ENCODE assay signal across 8 mouse cellular contexts in the genomic region with DNA sequence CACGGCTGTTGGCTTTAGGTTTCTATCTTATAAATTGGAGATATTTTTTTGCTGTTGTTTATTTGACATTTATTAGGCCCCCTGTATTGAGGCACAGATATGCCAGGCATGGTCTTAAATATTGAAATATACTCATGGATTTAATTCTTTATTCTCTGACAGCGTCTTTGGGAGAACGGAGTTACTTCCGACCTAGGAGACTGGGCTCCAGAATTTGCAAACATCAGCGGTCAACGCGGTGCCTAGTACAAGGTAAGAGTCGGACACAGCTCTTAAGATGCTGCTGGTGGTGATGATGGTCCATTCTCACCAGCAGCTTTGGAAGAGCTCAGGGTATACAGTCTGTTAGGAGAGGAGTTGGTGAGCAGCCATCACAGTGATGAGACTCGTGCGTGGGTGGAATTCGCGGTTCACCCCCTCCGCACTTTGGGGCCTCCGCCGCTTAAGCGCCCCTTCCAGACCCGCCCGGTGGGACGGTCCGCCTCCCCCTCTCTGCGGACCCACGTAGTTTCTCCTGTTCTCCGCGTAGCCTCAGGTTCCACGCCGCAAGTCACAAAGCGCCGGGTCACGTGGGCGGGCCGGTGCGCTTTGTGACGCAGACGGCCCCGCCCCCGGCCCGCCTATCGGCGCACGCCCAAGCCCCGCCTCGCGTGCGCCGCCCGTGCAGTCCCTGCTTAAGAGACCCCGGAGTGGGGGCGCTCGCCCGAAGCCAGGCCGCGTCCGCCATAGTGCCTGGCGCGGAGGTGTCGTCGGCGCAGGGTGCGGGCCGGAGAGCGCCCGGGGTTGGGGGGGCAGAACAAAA. TPM values are rescaled to one million over a fixed set of nuclear protein-coding genes. Genes with fewer than 3 reads are reported as not detected.
DNase-seq lines count a peak whose midpoint lies in the region; TF ChIP-seq lines count a peak whose summit lies in the region.

No protein-coding gene starts in this region.

- H3K9me3 ChIP-seq in megakaryocyte, embryonic 14.5 days: no peaks in the 10 kb centered on the region

- H3K4me3 ChIP-seq in gastrocnemius, adult 2 months: peak overlapping the region; percentile 86
- H3K4me3 ChIP-seq in megakaryocyte, embryonic 14.5 days (replicated peaks): peak overlapping the region; percentile 98

- peaks cover 27% of the 10 kb centered on the region for H3K4me1 ChIP-seq in megakaryocyte, embryonic 14.5 days

- TF ChIP-seq CTCF in gastrocnemius, adult 2 months (IDR thresholded peaks at IDR 0.05): no peak

- no peaks in the 10 kb centered on the region for H3K27me3 ChIP-seq in megakaryocyte, embryonic 14.5 days (replicated peaks)

- peak; percentile 87 for DNase-seq in WW6 (ENCODE audit: low read depth, low spot score)
- peak; percentile 90 to 97 for DNase-seq in cerebellum, postnatal 4 days (ENCODE audit: low spot score in 2 of 2)
- peak; percentile 95 for DNase-seq in gastrocnemius, adult 2 months
- peak; percentile 73 for DNase-seq in hindlimb bud, embryonic 11.5 days (ENCODE audit: extremely low spot score, low read depth, low spot score)
- peak; percentile 80 to 95 for DNase-seq in left cerebral cortex, adult 8-10 months (ENCODE audit: low spot score in 2 of 2)
- peak; percentile 97 for DNase-seq in right cerebral cortex, postnatal 10 days (ENCODE audit: low spot score in 2 of 2)
- DNase-seq in urinary bladder, postnatal 25 days (ENCODE audit: low spot score): peak; percentile 94

- H3K27ac ChIP-seq in gastrocnemius, adult 2 months: peak overlapping the region; percentile 100

- intact Hi-C loops in gastrocnemius, adult 2 months (cut with DNase I): no loop called here

- H3K36me3 ChIP-seq in megakaryocyte, embryonic 14.5 days (replicated peaks; ENCODE audit: low read length): peaks cover 19% of the 10 kb centered on the region

RNA-seq across cellular contexts. Expression of gene Rbbp6, which starts 3.9 kb away (rescaled TPM):
- 10 to 100 TPM; 25.7 to 30.5 TPM for total RNA-seq in gastrocnemius, adult 2 months (2021)
- 10 to 100 TPM; 60.1 to 72.3 (median 69.7) TPM for total RNA-seq in left cerebral cortex, adult 8-10 months (2022)
- polyA plus RNA-seq in megakaryocyte, embryonic 14.5 days (2012; ENCODE audit: insufficient read depth, low replicate concordance): 9.4 and 48.6 TPM in 2 replicates

Comparison
In these comparisons a context has a peak if more than half of its experiments do, and no peak if none do; other contexts are left out.
1. Peak in every context shown above with its lines: DNase-seq, H3K4me3 ChIP-seq and H3K27ac ChIP-seq.